Mouse (Mus musculus) MEL (cell line): ENCODE results near the gene Optn. TPM values are rescaled to one million over a fixed set of nuclear protein-coding genes. Genes with fewer than 3 reads are reported as not detected.

Experiments used
- DNase-seq: peaks from one replicate; pipeline ENCODE4 v3.0.0; 2011; ENCODE audit warnings: low read depth, low spot score
- H3K27ac ChIP-seq: 2 replicates; pipeline ENCODE4 v1.5.1; 2012; ENCODE audit warnings: low read depth, mild to moderate bottlenecking, control low read depth, low read length, moderate library complexity; ENCODE audit not compliant: control insufficient read depth
- H3K27me3 ChIP-seq, 2 experiments: fragments of 150-350 bp in 1 of 2; sonication (generic) in 1 of 2; 2 replicates each; pipeline ENCODE4 v1.6.1; 2012; ENCODE audit warnings: low read length in 2 of 2, mild to moderate bottlenecking in 2 of 2, improper control_type of control experiment in 1 of 2, moderate library complexity in 1 of 2; ENCODE audit not compliant: insufficient read depth in 2 of 2, control insufficient read depth in 1 of 2
- H3K36me3 ChIP-seq, 2 experiments: 2 replicates each; pipeline ENCODE4 v1.6.1; 2012 to 2014; ENCODE audit warnings: low read length in 2 of 2, improper control_type of control experiment in 1 of 2, inconsistent platforms in 1 of 2, mild to moderate bottlenecking in 1 of 2; ENCODE audit not compliant: insufficient read depth in 2 of 2, control insufficient read depth in 1 of 2
- H3K4me1 ChIP-seq, 2 experiments: fragments of 150-350 bp in 1 of 2; sonication (generic) in 1 of 2; 2 replicates each; pipeline ENCODE4 v1.6.1; 2012; ENCODE audit warnings: low read length in 2 of 2, improper control_type of control experiment in 1 of 2, mild to moderate bottlenecking in 1 of 2; ENCODE audit not compliant: insufficient read depth in 2 of 2, control insufficient read depth in 1 of 2
- H3K4me3 ChIP-seq, 2 experiments: fragments of 150-350 bp in 1 of 2; sonication (generic) in 1 of 2; 2 replicates each; pipeline ENCODE4 v1.5.1; 2012; ENCODE audit warnings: low read depth in 2 of 2, low read length in 2 of 2, mild to moderate bottlenecking in 2 of 2, moderate library complexity in 2 of 2, control low read depth in 1 of 2, improper control_type of control experiment in 1 of 2; ENCODE audit not compliant: control insufficient read depth in 1 of 2, insufficient read depth in 1 of 2
- H3K79me2 ChIP-seq: 2 replicates; pipeline ENCODE4 v1.6.1; 2012; ENCODE audit warnings: mild to moderate bottlenecking, low read length, moderate library complexity; ENCODE audit not compliant: control insufficient read depth, poor library complexity, insufficient read depth
- H3K9ac ChIP-seq: 2 replicates; pipeline ENCODE4 v1.6.1; 2012; ENCODE audit warnings: low read depth, mild to moderate bottlenecking, control low read depth, low read length, moderate library complexity; ENCODE audit not compliant: control insufficient read depth, poor library complexity, severe bottlenecking
- H3K9me3 ChIP-seq: fragments of 150-350 bp; sonication (generic); replicated peaks from 2 replicates; pipeline ENCODE4 v1.6.1; 2012; ENCODE audit warnings: mild to moderate bottlenecking, low read length, improper control_type of control experiment, moderate library complexity; ENCODE audit not compliant: insufficient read depth
- CHD2 ChIP-seq: IDR thresholded peaks from 2 replicates; pipeline ENCODE4 v1.6.1; 2011; ENCODE audit warnings: low read length, improper control_type of control experiment
- CTCF ChIP-seq, 3 experiments: IDR thresholded peaks in 2 of 3; conservative IDR thresholded peaks in 1 of 3; 2 replicates each; pipeline ENCODE4 v1.5.1; 2011 to 2012; ENCODE audit warnings: low read length in 3 of 3, low read depth in 2 of 3, mild to moderate bottlenecking in 2 of 3, improper control_type of control experiment in 1 of 3, inconsistent platforms in 1 of 3, mixed read lengths in 1 of 3, moderate library complexity in 1 of 3; ENCODE audit not compliant: control insufficient read depth in 1 of 3, insufficient read depth in 1 of 3, poor library complexity in 1 of 3, severe bottlenecking in 1 of 3
- E2F4 ChIP-seq: IDR thresholded peaks from 2 replicates; pipeline ENCODE4 v1.6.1; 2011; ENCODE audit warnings: low read depth, low read length, improper control_type of control experiment, borderline replicate concordance
- ELF1 ChIP-seq: IDR thresholded peaks from 2 replicates; pipeline ENCODE4 v1.6.1; 2014; ENCODE audit warnings: low read depth, mild to moderate bottlenecking, inconsistent platforms, low read length, improper control_type of control experiment, moderate library complexity
- EP300 ChIP-seq, 2 experiments: IDR thresholded peaks; 2 replicates each; pipeline ENCODE4 v1.6.1; 2011; ENCODE audit warnings: improper control_type of control experiment in 2 of 2, low read length in 2 of 2, low read depth in 1 of 2, mild to moderate bottlenecking in 1 of 2
- GABPA ChIP-seq: IDR thresholded peaks from 2 replicates; pipeline ENCODE4 v1.6.1; 2012; ENCODE audit warnings: low read depth, mild to moderate bottlenecking, inconsistent platforms, low read length, improper control_type of control experiment, moderate library complexity
- HCFC1 ChIP-seq: IDR thresholded peaks from 2 replicates; pipeline ENCODE4 v1.6.1; 2012; ENCODE audit warnings: low read depth, mild to moderate bottlenecking, inconsistent platforms, low read length, improper control_type of control experiment, moderate library complexity
- JUND ChIP-seq: IDR thresholded peaks from 2 replicates; pipeline ENCODE4 v1.6.1; 2011; ENCODE audit warnings: low read depth, mild to moderate bottlenecking, improper control_type of control experiment, low read length
- KAT2A ChIP-seq: conservative IDR thresholded peaks from 2 replicates; pipeline ENCODE4 v1.6.1; 2012; ENCODE audit warnings: low read depth, low read length, improper control_type of control experiment, inconsistent platforms
- MAX ChIP-seq: IDR thresholded peaks from 2 replicates; pipeline ENCODE4 v1.6.1; 2011; ENCODE audit warnings: low read length, improper control_type of control experiment
- MEF2A ChIP-seq: IDR thresholded peaks from 2 replicates; pipeline ENCODE4 v1.6.1; 2014; ENCODE audit warnings: low read depth, mild to moderate bottlenecking, inconsistent platforms, low read length, improper control_type of control experiment; ENCODE audit not compliant: poor library complexity, insufficient replicate concordance, severe bottlenecking; ENCODE audit errors: extremely low read depth
- NELFE ChIP-seq: IDR thresholded peaks from 2 replicates; pipeline ENCODE4 v1.6.1; 2011; ENCODE audit warnings: low read depth, low read length, improper control_type of control experiment
- NRF1 ChIP-seq: IDR thresholded peaks from 2 replicates; pipeline ENCODE4 v1.6.1; 2014; ENCODE audit warnings: low read depth, mild to moderate bottlenecking, inconsistent platforms, low read length, improper control_type of control experiment, moderate library complexity; ENCODE audit not compliant: poor library complexity, insufficient read depth, severe bottlenecking
- POLR2A ChIP-seq, 2 experiments: IDR thresholded peaks; 2 replicates each; pipeline ENCODE4 v1.6.1; 2011 to 2012; ENCODE audit warnings: low read length in 2 of 2, mild to moderate bottlenecking in 2 of 2, control low read depth in 1 of 2, improper control_type of control experiment in 1 of 2, low read depth in 1 of 2, moderate library complexity in 1 of 2; ENCODE audit not compliant: control insufficient read depth in 1 of 2, insufficient read depth in 1 of 2, poor library complexity in 1 of 2
- POLR2AphosphoS2 ChIP-seq: IDR thresholded peaks from 2 replicates; pipeline ENCODE4 v1.6.1; 2011; ENCODE audit warnings: low read length, improper control_type of control experiment
- SIN3A ChIP-seq: IDR thresholded peaks from 2 replicates; pipeline ENCODE4 v1.6.1; 2012; ENCODE audit warnings: low read length, improper control_type of control experiment, inconsistent platforms
- TBP ChIP-seq: IDR thresholded peaks from 2 replicates; pipeline ENCODE4 v1.8.0; 2011; ENCODE audit warnings: low read depth, low read length, improper control_type of control experiment
- TCF12 ChIP-seq: IDR thresholded peaks from 2 replicates; pipeline ENCODE4 v1.6.1; 2014; ENCODE audit warnings: low read depth, mild to moderate bottlenecking, inconsistent platforms, low read length, improper control_type of control experiment, moderate library complexity
- USF1 ChIP-seq: IDR thresholded peaks from 2 replicates; pipeline ENCODE4 v1.6.1; 2014; ENCODE audit warnings: low read depth, mild to moderate bottlenecking, inconsistent platforms, low read length, improper control_type of control experiment, moderate library complexity
- ZC3H11A ChIP-seq: IDR thresholded peaks from 2 replicates; pipeline ENCODE4 v1.6.1; 2012; ENCODE audit warnings: low read depth, mild to moderate bottlenecking, inconsistent platforms, low read length, improper control_type of control experiment
- ZKSCAN1 ChIP-seq: IDR thresholded peaks from 2 replicates; pipeline ENCODE4 v1.6.1; 2012; ENCODE audit warnings: low read depth, mild to moderate bottlenecking, inconsistent platforms, low read length, improper control_type of control experiment, moderate library complexity
- ZMIZ1 ChIP-seq: IDR thresholded peaks from 2 replicates; pipeline ENCODE4 v1.6.1; 2012; ENCODE audit warnings: low read depth, mild to moderate bottlenecking, inconsistent platforms, low read length, improper control_type of control experiment, moderate library complexity
- ZNF384 ChIP-seq: IDR thresholded peaks from 2 replicates; pipeline ENCODE4 v1.6.1; 2012; ENCODE audit warnings: low read depth, mild to moderate bottlenecking, inconsistent platforms, low read length, improper control_type of control experiment
- polyA plus RNA-seq, 2 experiments: library from polyadenylated mRNA; stranded (reverse) in 1 of 2; unstranded in 1 of 2; fragments of >175 nt in 1 of 2; fragments of >200 nt in 1 of 2; gene quantifications; 2 replicates each; pipeline versions ENCODE4 v1.2.1 to v1.2.4; 2012; ENCODE audit warnings: low replicate concordance in 2 of 2, low read depth in 1 of 2; ENCODE audit not compliant: insufficient read length in 2 of 2, insufficient read depth in 1 of 2, missing spikeins in 1 of 2
- total RNA-seq: library from RNA; depleted of rRNA; stranded (reverse); fragments of 300-350 nt; gene quantifications from 2 replicates; pipeline ENCODE4 v1.2.3, GENCODE M21; 2012

The Optn gene
- total and polyA plus RNA-seq, 3 experiments, result 10.9 to 17.0 TPM; not detected in 1

GRCm38 (mm10) chr2:5015527-5015926 is 48.3 kb downstream of the Optn start:
- no peak for DNase-seq
- H3K27me3 ChIP-seq, result no peaks in the 10 kb centered on the region
- no peak overlapping the region for H3K4me3 ChIP-seq
- no peak overlapping the region for H3K27ac ChIP-seq
- peaks cover 0 to 23% of the 10 kb centered on the region in 2 experiments; a peak in 3 of 4 replicates for H3K36me3 ChIP-seq
- H3K9me3 ChIP-seq, result no peaks in the 10 kb centered on the region
- H3K4me1 ChIP-seq, result peaks cover 2 to 18% of the 10 kb centered on the region in 2 experiments; a peak in 3 of 4 replicates
- peaks cover 13% of the 10 kb centered on the region for H3K79me2 ChIP-seq
- no peak for TF ChIP-seq ZC3H11A
- TF ChIP-seq, all 39 proteins: peak for 0
- H3K9ac ChIP-seq, result no peak overlapping the region

GRCm38 (mm10) chr2:5014616-5015015 is 49.2 kb downstream of the Optn start:
- DNase-seq, result peak; percentile 80
- Histone ChIP-seq H3K79me2 (peaks cover 17% of the 10 kb centered on the region), H3K9ac (peak overlapping the region; percentile 31), H3K4me3 (no peak overlapping the region; a peak in 1 of 4 replicates), H3K36me3 (peaks cover 2 to 23% of the 10 kb centered on the region in 2 experiments), H3K4me1 (peaks cover 2 to 18% of the 10 kb centered on the region in 2 experiments; a peak in 3 of 4 replicates), H3K9me3 (no peaks in the 10 kb centered on the region), H3K27ac (peak overlapping the region; percentile 39), H3K27me3 (no peaks in the 10 kb centered on the region)
- peak; percentile 28; the same call in 1 of the 2 replicates for TF ChIP-seq NELFE
- TF ChIP-seq TBP, result 0 out of 2 replicates have a peak, but pooled peaks have one; percentile 20
- 0 out of 4 replicates have a peak, but pooled peaks of 1 of the 2 experiments have one; percentile 8 for TF ChIP-seq EP300 (IDR thresholded peaks at IDR 0.05; ENCODE audit: low read depth in 1 of 2, low read length in 2 of 2)
- no peak for TF ChIP-seq MEF2A
- TF ChIP-seq ELF1, result peak; percentile 53; the same call in 1 of the 2 replicates
- no peak for TF ChIP-seq USF1
- TF ChIP-seq ZNF384, result no peak
- peak in 1 of 2 experiments; percentile 65; a peak in 2 of 4 replicates for TF ChIP-seq POLR2A (IDR thresholded peaks at IDR 0.05; ENCODE audit: control insufficient read depth in 1 of 2, insufficient read depth in 1 of 2, low read depth in 1 of 2, low read length in 2 of 2, poor library complexity in 1 of 2)
- no peak for TF ChIP-seq CTCF (IDR thresholded peaks at IDR 0.05 in 2 of 3, conservative IDR thresholded peaks at IDR 0.05 in 1 of 3; ENCODE audit: control insufficient read depth in 1 of 3, insufficient read depth in 1 of 3, low read depth in 2 of 3, low read length in 3 of 3, poor library complexity in 1 of 3, severe bottlenecking in 1 of 3)
- TF ChIP-seq JUND, result no peak
- peak; percentile 51; the same call in 1 of the 2 replicates for TF ChIP-seq HCFC1

GRCm38 (mm10) chr2:5012491-5013324 is 51.1 kb downstream of the Optn start, which contains the start of gene Mcm10:
TSS of gene Mcm10 (minus strand) at chr2:5012791.
- peak within 1 kb of the TSS; percentile 71 to 99 for H3K4me3 ChIP-seq
- no peaks in the 10 kb centered on the region for H3K9me3 ChIP-seq
- H3K4me1 ChIP-seq, result peaks cover 2 to 18% of the 10 kb centered on the region in 2 experiments; a peak in 3 of 4 replicates
- peak within 1 kb of the TSS; percentile 91 for H3K27ac ChIP-seq
- H3K79me2 ChIP-seq, result peaks cover 17% of the 10 kb centered on the region
- peak within 1 kb of the TSS; percentile 100 for H3K9ac ChIP-seq
- peak; percentile 99 for DNase-seq
- H3K36me3 ChIP-seq, result peaks cover 12 to 23% of the 10 kb centered on the region in 2 experiments
- no peaks in the 10 kb centered on the region for H3K27me3 ChIP-seq
- TF ChIP-seq NRF1 (no peak), ZKSCAN1 (no peak), TBP (peak; percentile 92), USF1 (no peak), CHD2 (no peak), MAX (no peak), HCFC1 (peak; percentile 86), KAT2A (peak; percentile 59), ZMIZ1 (0 out of 2 replicates have a peak, but pooled peaks have one; percentile 35), SIN3A (peak; percentile 74; the same call in 1 of the 2 replicates), E2F4 (peak; percentile 88), TCF12 (peak; percentile 44; the same call in 1 of the 2 replicates), POLR2A (IDR thresholded peaks at IDR 0.05; ENCODE audit: control insufficient read depth in 1 of 2, insufficient read depth in 1 of 2, low read depth in 1 of 2, low read length in 2 of 2, poor library complexity in 1 of 2) (peak; percentile 80 to 88), GABPA (no peak), NELFE (peak; percentile 80), POLR2AphosphoS2 (peak; percentile 75)
